Mouse (Mus musculus) embryo, embryonic 10.5 days (tissue): ENCODE data around the gene Ccdc115.
"Not testable (repeated sequence)": the region's sequence is repeated elsewhere in the genome, so short reads cannot be mapped to it uniquely, and the experiment has no call there.

Source experiments
- DNase-seq: peaks from one replicate; pipeline ENCODE4 v3.0.0-alpha.2; 2015; ENCODE audit warnings: low spot score

The Ccdc115 gene

GRCm38 (mm10) chr1:34438381-34439051, 956 bp downstream of the Ccdc115 start:
- no peak for DNase-seq

GRCm38 (mm10) chr1:34437366-34437765, 2.1 kb downstream of the Ccdc115 start:
- DNase-seq = not testable (repeated sequence)

- DNase-seq = no peak
Observed at GRCm38 (mm10) chr1:34436374-34436773, 3.1 kb downstream of the Ccdc115 start.

- DNase-seq = peak; percentile 22
Observed at GRCm38 (mm10) chr1:34435371-34436120, 3.9 kb downstream of the Ccdc115 start.

- peak; percentile 96 for DNase-seq
Observed at GRCm38 (mm10) chr1:34434660-34435160, 4.8 kb downstream of the Ccdc115 start.

GRCm38 (mm10) chr1:34433891-34434521, 5.5 kb downstream of the Ccdc115 start:
- DNase-seq = peak; percentile 63

- DNase-seq = peak; percentile 74
Observed at GRCm38 (mm10) chr1:34432776-34433481, 6.5 kb downstream of the Ccdc115 start.

GRCm38 (mm10) chr1:34432411-34432775, 7.1 kb downstream of the Ccdc115 start:
- no peak for DNase-seq

- no peak for DNase-seq
Observed at GRCm38 (mm10) chr1:34431431-34431830, 8.0 kb downstream of the Ccdc115 start.

- no peak for DNase-seq
Observed at GRCm38 (mm10) chr1:34430981-34431380, 8.5 kb downstream of the Ccdc115 start.

- no peak for DNase-seq
Observed at GRCm38 (mm10) chr1:34429281-34429680, 10.2 kb downstream of the Ccdc115 start.

GRCm38 (mm10) chr1:34428466-34428865, 11.0 kb downstream of the Ccdc115 start:
- no peak for DNase-seq

GRCm38 (mm10) chr1:34399182-34399953, 40.1 kb downstream of the Ccdc115 start:
- DNase-seq = no peak

- no peak for DNase-seq
Observed at GRCm38 (mm10) chr1:34396321-34396720, 43.2 kb downstream of the Ccdc115 start.

GRCm38 (mm10) chr1:34389234-34389891, 50.1 kb downstream of the Ccdc115 start:
- no peak for DNase-seq

GRCm38 (mm10) chr1:34388849-34389233, 50.6 kb downstream of the Ccdc115 start:
- DNase-seq = no peak

GRCm38 (mm10) chr1:34387346-34388327, 51.8 kb downstream of the Ccdc115 start:
- peak; percentile 65 for DNase-seq
